Mouse (Mus musculus) ES-E14 (cell line): ENCODE data around the gene A730046J19Rik. TPM values are rescaled to one million over a fixed set of nuclear protein-coding genes. Genes with fewer than 3 reads are reported as not detected.

ENCODE experiments used
- DNase-seq: peaks from one replicate; pipeline ENCODE4 v3.0.0-alpha.2; 2013; ENCODE audit warnings: low read depth, low spot score
- H3K27ac ChIP-seq: 2 replicates; pipeline ENCODE4 v1.5.1; 2012; ENCODE audit warnings: low read depth, mild to moderate bottlenecking, low read length, moderate library complexity, mixed read lengths; ENCODE audit not compliant: poor library complexity, insufficient read depth, severe bottlenecking
- H3K36me3 ChIP-seq: 2 replicates; pipeline ENCODE4 v1.6.1; 2012; ENCODE audit warnings: mild to moderate bottlenecking, low read length, moderate library complexity, mixed read lengths; ENCODE audit not compliant: control insufficient read depth, poor library complexity, insufficient read depth, severe bottlenecking
- H3K4me1 ChIP-seq, 2 experiments: fragments of 150-350 bp in 1 of 2; sonication (generic) in 1 of 2; 2 replicates each; pipeline ENCODE4 v1.6.1; 2012; ENCODE audit warnings: low read length in 2 of 2, mild to moderate bottlenecking in 1 of 2, mixed read lengths in 1 of 2; ENCODE audit not compliant: control insufficient read depth in 2 of 2, insufficient read depth in 2 of 2, poor library complexity in 1 of 2
- H3K4me3 ChIP-seq, 2 experiments: fragments of 150-350 bp in 1 of 2; sonication (generic) in 1 of 2; 2 replicates each; pipeline ENCODE4 v1.5.1; 2012; ENCODE audit warnings: low read length in 2 of 2, low read depth in 1 of 2, mild to moderate bottlenecking in 1 of 2, mixed read lengths in 1 of 2; ENCODE audit not compliant: insufficient read depth in 1 of 2, poor library complexity in 1 of 2, severe bottlenecking in 1 of 2
- H3K9ac ChIP-seq: 2 replicates; pipeline ENCODE4 v1.6.1; 2012; ENCODE audit warnings: low read depth, mild to moderate bottlenecking, low read length, mixed read lengths; ENCODE audit not compliant: poor library complexity, insufficient read depth, severe bottlenecking
- H3K9me3 ChIP-seq: fragments of 150-350 bp; sonication (generic); 2 replicates; pipeline ENCODE4 v1.6.1; 2012; ENCODE audit warnings: low read depth, mild to moderate bottlenecking, low read length; ENCODE audit not compliant: control insufficient read depth, insufficient read depth
- CHD2 ChIP-seq: IDR thresholded peaks from 2 replicates; pipeline ENCODE4 v1.6.1; 2014; ENCODE audit warnings: mild to moderate bottlenecking, low read depth, low read length, inconsistent platforms
- HCFC1 ChIP-seq: IDR thresholded peaks from 2 replicates; pipeline ENCODE4 v1.6.1; 2012; ENCODE audit warnings: low read length, inconsistent platforms, borderline replicate concordance; ENCODE audit not compliant: insufficient read depth
- MAFK ChIP-seq: IDR thresholded peaks from 2 replicates; pipeline ENCODE4 v1.6.1; 2014; ENCODE audit warnings: mild to moderate bottlenecking, low read depth, low read length, inconsistent platforms; ENCODE audit not compliant: insufficient read depth
- ZC3H11A ChIP-seq: IDR thresholded peaks from 2 replicates; pipeline ENCODE4 v1.6.1; 2012; ENCODE audit warnings: low read depth, mild to moderate bottlenecking, inconsistent platforms, low read length, borderline replicate concordance
- ZNF384 ChIP-seq: IDR thresholded peaks from 2 replicates; pipeline ENCODE4 v1.6.1; 2012; ENCODE audit warnings: low read depth, low read length, inconsistent platforms
- in situ Hi-C, 2 experiments: fragments of 600-800 bp; cut with MboI; formaldehyde crosslinking; loops; one replicate each; pipeline ENCODE4 v1.15.1; 2025; ENCODE audit warnings: low sequenced_read_pairs in 2 of 2, inconsistent platforms in 1 of 2; ENCODE audit not compliant: unreplicated experiment in 2 of 2
- total RNA-seq: library from RNA; depleted of rRNA; stranded (reverse); fragments of 300-350 nt; gene quantifications from 2 replicates; pipeline ENCODE4 v1.2.3, GENCODE M21; 2012; rRNA removed

A730046J19Rik gene
- total RNA-seq, 1 experiment = 0.13 TPM

- H3K4me3 ChIP-seq = no peak overlapping the region
- H3K9me3 ChIP-seq = no peaks in the 10 kb centered on the region
- DNase-seq = no peak
- H3K9ac ChIP-seq = no peak overlapping the region
- no peak overlapping the region for H3K27ac ChIP-seq
- in situ Hi-C loops = no loop called here
- no peaks in the 10 kb centered on the region for H3K36me3 ChIP-seq
- no peaks in the 10 kb centered on the region; a peak in 1 of 4 replicates for H3K4me1 ChIP-seq
- TF ChIP-seq MAFK (no peak), CHD2 (no peak)
Measured at GRCm38 (mm10) chrX:144154111-144154510, 616 bp downstream of the A730046J19Rik start.

GRCm38 (mm10) chrX:144162936-144163335 lies 9.4 kb downstream of the A730046J19Rik start:
- no peak overlapping the region for H3K9ac ChIP-seq
- in situ Hi-C loops = no loop called here
- H3K4me1 ChIP-seq = no peaks in the 10 kb centered on the region
- no peak overlapping the region for H3K4me3 ChIP-seq
- H3K9me3 ChIP-seq = no peaks in the 10 kb centered on the region
- no peak overlapping the region for H3K27ac ChIP-seq
- no peaks in the 10 kb centered on the region for H3K36me3 ChIP-seq
- TF ChIP-seq HCFC1 = no peak
- TF ChIP-seq ZC3H11A = no peak
- no peak for TF ChIP-seq ZNF384
- no peak for TF ChIP-seq MAFK
- TF ChIP-seq CHD2 = no peak
- DNase-seq = no peak

Other genes with a start within 250 kb of the A730046J19Rik start
- not detected in 2 replicates for gene Dcx, start 220.4 kb upstream of the A730046J19Rik start, total RNA-seq
- gene Alg13, start 164.1 kb downstream of the A730046J19Rik start, total RNA-seq = 159 and 160 TPM in 2 replicates